In the genomic region with DNA sequence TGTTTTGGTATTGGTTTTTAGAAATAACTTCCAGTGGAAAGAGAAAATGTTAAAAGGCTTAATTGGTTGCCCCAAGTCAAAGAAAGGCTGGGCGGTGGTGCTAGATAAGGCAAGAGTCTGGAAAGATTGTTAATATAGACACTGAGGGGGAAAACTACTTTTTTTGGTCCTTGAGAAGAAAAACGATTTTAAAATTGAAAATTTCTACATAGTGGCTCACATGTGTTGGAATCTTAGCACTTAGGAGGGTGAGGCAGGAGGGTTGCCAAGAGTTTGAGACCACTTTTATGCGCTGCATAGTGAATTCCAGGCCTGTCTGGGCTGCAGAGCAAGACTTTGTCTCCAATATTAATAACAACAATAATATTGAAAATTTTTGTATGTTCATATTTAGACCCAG, we compare ENCODE assay signal across 22 mouse cellular contexts. TPM values are rescaled to one million over a fixed set of nuclear protein-coding genes. Genes with fewer than 3 reads are reported as not detected.
A peak's percentile ranks its signal among the peaks of the same experiment; 100 is the strongest.
DNase-seq lines count a peak whose midpoint lies in the region; ATAC-seq and TF ChIP-seq lines count a peak whose summit lies in the region.
"Had no signal": no experiment of that assay in that cellular context is flagged by ENCODE, and none has a peak within 500 bp of the region (broad histone marks: within the 10 kb centered on the region; RNA-seq: fewer than 3 reads in every experiment).

No protein-coding gene starts in this region.

- peak overlapping the region; percentile 79 for H3K4me3 ChIP-seq in heart, embryonic 13.5 days
- peak overlapping the region; percentile 63 for H3K4me3 ChIP-seq in lung, embryonic 14.5 days (ENCODE audit: low read depth, low read length)
- H3K4me3 ChIP-seq in limb, embryonic 10.5 days: peak overlapping the region; percentile 64
- H3K4me3 ChIP-seq: embryonic facial prominence, embryonic 15.5 days; forebrain, embryonic 10.5 days; neural tube, embryonic 12.5 days had no signal

- no peaks in the 10 kb centered on the region for H3K9me3 ChIP-seq in heart, embryonic 13.5 days
- H3K9me3 ChIP-seq in lung, embryonic 14.5 days (ENCODE audit: low read depth, low read length): no peaks in the 10 kb centered on the region
- H3K9me3 ChIP-seq in limb, embryonic 10.5 days (replicated peaks): no peaks in the 10 kb centered on the region
- H3K9me3 ChIP-seq: embryonic facial prominence, embryonic 15.5 days; forebrain, embryonic 10.5 days; neural tube, embryonic 12.5 days had no signal

- peak overlapping the region; percentile 98 for H3K27ac ChIP-seq in heart, embryonic 13.5 days (replicated peaks)
- H3K27ac ChIP-seq in lung, embryonic 14.5 days (ENCODE audit: low read depth): peak overlapping the region; percentile 97
- peak overlapping the region; percentile 99 for H3K27ac ChIP-seq in limb, embryonic 10.5 days
- H3K27ac ChIP-seq: embryonic facial prominence, embryonic 15.5 days; forebrain, embryonic 10.5 days; kidney, postnatal 0 days; neural tube, embryonic 12.5 days; stomach, postnatal 0 days had no signal

- peaks cover 66% of the 10 kb centered on the region for H3K27me3 ChIP-seq in heart, embryonic 13.5 days (replicated peaks)
- peaks cover 58% of the 10 kb centered on the region for H3K27me3 ChIP-seq in lung, embryonic 14.5 days (ENCODE audit: insufficient read depth, low read length)
- H3K27me3 ChIP-seq in limb, embryonic 10.5 days (ENCODE audit: low read depth, poor library complexity, severe bottlenecking): peaks cover 98% of the 10 kb centered on the region

- peak overlapping the region; percentile 97 for H3K9ac ChIP-seq in heart, embryonic 13.5 days
- peak overlapping the region; percentile 98 for H3K9ac ChIP-seq in lung, embryonic 14.5 days
- H3K9ac ChIP-seq: embryonic facial prominence, embryonic 15.5 days; neural tube, embryonic 12.5 days had no signal

- ATAC-seq in heart, embryonic 13.5 days (ENCODE audit: extremely low read depth, insufficient number of reproducible peaks, low FRiP score, low TSS enrichment): no peak
- no peak for ATAC-seq in lung, embryonic 14.5 days (ENCODE audit: insufficient read depth)

- H3K4me1 ChIP-seq in heart, embryonic 13.5 days: peaks cover 55% of the 10 kb centered on the region
- no peaks in the 10 kb centered on the region for H3K4me1 ChIP-seq in lung, embryonic 14.5 days (ENCODE audit: insufficient read depth)
- peaks cover 40% of the 10 kb centered on the region for H3K4me1 ChIP-seq in limb, embryonic 10.5 days
- H3K4me1 ChIP-seq: neural tube, embryonic 12.5 days had no signal

- DNase-seq in embryo, embryonic 11 days: peak; percentile 33
- DNase-seq in embryo, embryonic 10.5 days (ENCODE audit: low spot score): no peak
- no peak for DNase-seq in heart, postnatal 25 days (ENCODE audit: low spot score)
- DNase-seq in lung, embryonic 14.5 days: peak; percentile 64
- DNase-seq in lung, postnatal 4 days: no peak
- DNase-seq in limb, embryonic 10.5 days (ENCODE audit: low spot score): no peak
- no peak for DNase-seq in thymus, postnatal 14 days
- DNase-seq: adrenal gland, adult 8-10 months; cerebellum, adult 9-11 months; gastrocnemius, postnatal 10 days; kidney, adult 18-20 months; right cerebral cortex, adult 18-20 months had no signal

- no peak for TF ChIP-seq CTCF in lung, embryonic 14.5 days (IDR thresholded peaks at IDR 0.05; ENCODE audit: low read depth)

- intact Hi-C loops in heart, postnatal 25 days (cut with DNase I): no loop called here

- peak overlapping the region; percentile 81 for H3K4me2 ChIP-seq in heart, embryonic 13.5 days
- H3K4me2 ChIP-seq in lung, embryonic 14.5 days: peak overlapping the region; percentile 84
- H3K4me2 ChIP-seq: embryonic facial prominence, embryonic 15.5 days; neural tube, embryonic 12.5 days had no signal

- WGBS in heart, embryonic 13.5 days: 19% methylated on average over 3 of the region's 3 CpGs
- WGBS in lung, embryonic 14.5 days: 8% methylated on average over 3 of the region's 3 CpGs
- 7% methylated on average over 3 of the region's 3 CpGs for WGBS in limb, embryonic 10.5 days

- H3K36me3 ChIP-seq in heart, embryonic 13.5 days: peaks cover 20% of the 10 kb centered on the region
- peaks cover 51% of the 10 kb centered on the region for H3K36me3 ChIP-seq in lung, embryonic 14.5 days (ENCODE audit: insufficient read depth)
- H3K36me3 ChIP-seq in limb, embryonic 10.5 days: peaks cover 52% of the 10 kb centered on the region
- H3K36me3 ChIP-seq: embryonic facial prominence, embryonic 15.5 days; forebrain, embryonic 10.5 days; neural tube, embryonic 12.5 days had no signal

RNA-seq across cellular contexts. Expression of gene Tbx5, which starts 5.4 kb away (rescaled TPM):
- polyA plus RNA-seq in heart, embryonic 13.5 days (2015; fragmentation: Nextera tagmentation; extraction: Ambion mirVana): 31.3 and 38.4 TPM in 2 replicates
- total RNA-seq in heart, postnatal 25 days (2021): 10 to 100 TPM; 29.0 to 33.6 TPM
- polyA plus RNA-seq in lung, embryonic 14.5 days (2014; fragmentation: Nextera tagmentation; extraction: Ambion mirVana): 57.7 and 59.4 TPM in 2 replicates
- 35.6 and 39.1 TPM in 2 replicates for polyA plus RNA-seq in limb, embryonic 10.5 days (2016; fragmentation: Nextera tagmentation; extraction: Ambion mirVana)
- total RNA-seq: hematopoietic stem cell, adult 5-6 weeks; layer of hippocampus, postnatal 14 days; liver, adult 2 months had no signal
- polyA plus RNA-seq: cortical plate, adult 2 months; kidney, postnatal 0 days; liver, adult 2 months; neural tube, embryonic 12.5 days had no signal

Comparison
In these comparisons a context has a peak if more than half of its experiments do, and no peak if none do; other contexts are left out.
1. DNase-seq: peak in embryo, embryonic 11 days (single experiment) and lung, embryonic 14.5 days (single experiment); none in embryo, embryonic 10.5 days (single experiment), heart, postnatal 25 days (single experiment), lung, postnatal 4 days (0 of 2), limb, embryonic 10.5 days (single experiment) and thymus, postnatal 14 days (single experiment).
2. Peak in every context shown above with its lines, with median percentiles within 50 percentile points of each other: H3K27ac ChIP-seq and H3K4me3 ChIP-seq.